Mouse (Mus musculus) heart, embryonic 14.5 days (tissue): ENCODE data around the gene Lca5l. TPM values are rescaled to one million over a fixed set of nuclear protein-coding genes. Genes with fewer than 3 reads are reported as not detected.
A peak's percentile ranks its signal among the peaks of the same experiment; 100 is the strongest.

Source experiments
- ATAC-seq: fragments of 200-750 bp; cut with Nextera tagmentation; 2 replicates; pipeline ENCODE4 v1.8.0; 2017; ENCODE audit warnings: low read depth, moderate TSS enrichment; ENCODE audit not compliant: insufficient number of reproducible peaks, insufficient read depth, low FRiP score
- H3K27ac ChIP-seq, 2 experiments: fragments of 200-500 bp in 1 of 2; fragments of 300-500 bp in 1 of 2; sonication (generic) in 1 of 2; replicated peaks in 1 of 2; 2 replicates each; pipeline ENCODE4 v1.5.1; 2012 to 2014; ENCODE audit warnings: low read depth in 2 of 2, low read length in 2 of 2, control low read depth in 1 of 2, mild to moderate bottlenecking in 1 of 2, mixed read lengths in 1 of 2; ENCODE audit not compliant: control insufficient read depth in 1 of 2, insufficient read depth in 1 of 2
- H3K27me3 ChIP-seq: fragments of 300-500 bp; sonication (generic); 2 replicates; pipeline ENCODE4 v1.6.1; 2014; ENCODE audit warnings: mild to moderate bottlenecking, low read length, control low read depth; ENCODE audit not compliant: control insufficient read depth, insufficient read depth
- H3K36me3 ChIP-seq: fragments of 300-500 bp; sonication (generic); 2 replicates; pipeline ENCODE4 v1.6.1; 2014; ENCODE audit warnings: mild to moderate bottlenecking, control low read depth, low read length, mixed read lengths; ENCODE audit not compliant: control insufficient read depth, insufficient read depth
- H3K4me1 ChIP-seq, 2 experiments: fragments of 200-500 bp in 1 of 2; fragments of 300-500 bp in 1 of 2; sonication (generic) in 1 of 2; 2 replicates each; pipeline ENCODE4 v1.6.1; 2012 to 2014; ENCODE audit warnings: low read length in 2 of 2, control low read depth in 1 of 2, mixed read lengths in 1 of 2; ENCODE audit not compliant: control insufficient read depth in 2 of 2, insufficient read depth in 2 of 2
- H3K4me2 ChIP-seq: fragments of 300-500 bp; sonication (generic); 2 replicates; pipeline ENCODE4 v1.6.1; 2014; ENCODE audit warnings: mild to moderate bottlenecking, low read length
- H3K4me3 ChIP-seq, 2 experiments: fragments of 200-500 bp in 1 of 2; fragments of 300-500 bp in 1 of 2; sonication (generic) in 1 of 2; 2 replicates each; pipeline ENCODE4 v1.5.1; 2012 to 2014; ENCODE audit warnings: low read length in 2 of 2, mild to moderate bottlenecking in 2 of 2, control low read depth in 1 of 2, low read depth in 1 of 2, moderate library complexity in 1 of 2; ENCODE audit not compliant: control insufficient read depth in 1 of 2, insufficient read depth in 1 of 2
- H3K9ac ChIP-seq: fragments of 300-500 bp; sonication (generic); 2 replicates; pipeline ENCODE4 v1.6.1; 2014; ENCODE audit warnings: mild to moderate bottlenecking, low read length
- H3K9me3 ChIP-seq: fragments of 300-500 bp; sonication (generic); 2 replicates; pipeline ENCODE4 v1.6.1; 2016; ENCODE audit warnings: low read length, control low read depth; ENCODE audit not compliant: control insufficient read depth
- WGBS: fragments of 180-500 bp; shearing (Covaris S2); extraction: QIAGEN DNeasy Blood & Tissue Kit; methylation state at CpG from one replicate; pipeline ENCODE4 v1.1.7; 2014; 5-methylcytosine and 5-hydroxymethylcytosine counted together
- polyA plus RNA-seq: library from polyadenylated mRNA; unstranded; fragments of >200 nt; fragmentation: Nextera tagmentation; extraction: Ambion mirVana; gene quantifications from 2 replicates; pipeline ENCODE4 v1.2.1, GENCODE M21; 2014

Gene Lca5l
- 1.8 and 2.0 TPM in 2 replicates for polyA plus RNA-seq

- peak within 1 kb of the TSS; percentile 76 for H3K4me2 ChIP-seq
- H3K27ac ChIP-seq = peak within 1 kb of the TSS; percentile 77 to 94
- WGBS = 1% methylated on average over 77 of the region's 77 CpGs
- H3K9ac ChIP-seq = peak within 1 kb of the TSS; percentile 76
- H3K36me3 ChIP-seq = no peaks in the 10 kb centered on the region
- peak; percentile 96 for ATAC-seq
- H3K27me3 ChIP-seq = no peaks in the 10 kb centered on the region
- H3K4me1 ChIP-seq = peaks cover 3% of the 10 kb centered on the region in 2 experiments; a peak in 1 of 4 replicates
- H3K9me3 ChIP-seq = no peaks in the 10 kb centered on the region
- H3K4me3 ChIP-seq = peak within 1 kb of the TSS; percentile 73 to 95
These were observed at the start of gene Lca5l for GRCm38 (mm10) chr16:96191531-96192506. Lca5l (minus strand) TSS chr16:96192271.

GRCm38 (mm10) chr16:96235366-96235970 lies 43.4 kb upstream of the Lca5l start, which contains the start of gene B3galt5:
B3galt5 (plus strand) TSS chr16:96235801.
- Histone ChIP-seq H3K4me3 (no peak within 1 kb of the TSS), H3K27ac (no peak within 1 kb of the TSS), H3K9ac (no peak within 1 kb of the TSS), H3K36me3 (no peaks in the 10 kb centered on the region), H3K4me2 (no peak within 1 kb of the TSS), H3K4me1 (no peaks in the 10 kb centered on the region), H3K9me3 (no peaks in the 10 kb centered on the region), H3K27me3 (no peaks in the 10 kb centered on the region)
- WGBS = 78% methylated on average over 17 of the region's 17 CpGs
- ATAC-seq = no peak

- WGBS = 80% methylated on average over 8 of the region's 8 CpGs
- Histone ChIP-seq H3K27me3 (no peaks in the 10 kb centered on the region), H3K4me2 (no peak overlapping the region), H3K36me3 (no peaks in the 10 kb centered on the region), H3K4me3 (no peak overlapping the region), H3K27ac (no peak overlapping the region), H3K9ac (no peak overlapping the region), H3K9me3 (no peaks in the 10 kb centered on the region), H3K4me1 (peaks cover 0 to under 1% of the 10 kb centered on the region in 2 experiments; a peak in 1 of 4 replicates)
- no peak for ATAC-seq
These were observed 41.9 kb upstream of the Lca5l start for GRCm38 (mm10) chr16:96233996-96234395.

GRCm38 (mm10) chr16:96231974-96232373 lies 39.9 kb upstream of the Lca5l start:
- no peak overlapping the region for H3K4me3 ChIP-seq
- H3K9ac ChIP-seq = no peak overlapping the region
- no peaks in the 10 kb centered on the region for H3K9me3 ChIP-seq
- peaks cover 0 to 5% of the 10 kb centered on the region in 2 experiments; a peak in 1 of 4 replicates for H3K4me1 ChIP-seq
- H3K4me2 ChIP-seq = no peak overlapping the region
- H3K36me3 ChIP-seq = peaks cover 19% of the 10 kb centered on the region
- ATAC-seq = no peak
- H3K27me3 ChIP-seq = no peaks in the 10 kb centered on the region
- H3K27ac ChIP-seq = no peak overlapping the region
- WGBS = 76% methylated on average over 7 of the region's 8 CpGs

GRCm38 (mm10) chr16:96231251-96231650 lies 39.2 kb upstream of the Lca5l start:
- Histone ChIP-seq H3K4me1 (peaks cover 0 to 5% of the 10 kb centered on the region in 2 experiments; a peak in 1 of 4 replicates), H3K4me2 (no peak overlapping the region), H3K9ac (no peak overlapping the region), H3K4me3 (no peak overlapping the region), H3K9me3 (no peaks in the 10 kb centered on the region), H3K27ac (no peak overlapping the region), H3K36me3 (peaks cover 26% of the 10 kb centered on the region), H3K27me3 (no peaks in the 10 kb centered on the region)
- no peak for ATAC-seq
- 89% methylated on average over 4 of the region's 4 CpGs for WGBS

GRCm38 (mm10) chr16:96230411-96230810 lies 38.3 kb upstream of the Lca5l start:
- WGBS = 30% methylated on average over 11 of the region's 11 CpGs
- ATAC-seq = no peak
- H3K27me3 ChIP-seq = no peaks in the 10 kb centered on the region
- no peak overlapping the region for H3K9ac ChIP-seq
- no peaks in the 10 kb centered on the region for H3K9me3 ChIP-seq
- H3K4me1 ChIP-seq = peaks cover 0 to 5% of the 10 kb centered on the region in 2 experiments; a peak in 1 of 4 replicates
- no peak overlapping the region for H3K4me2 ChIP-seq
- H3K27ac ChIP-seq = no peak overlapping the region
- peaks cover 35% of the 10 kb centered on the region for H3K36me3 ChIP-seq
- H3K4me3 ChIP-seq = no peak overlapping the region

GRCm38 (mm10) chr16:96229044-96229555 lies 37.0 kb upstream of the Lca5l start:
- H3K9me3 ChIP-seq = no peaks in the 10 kb centered on the region
- peaks cover 48% of the 10 kb centered on the region for H3K36me3 ChIP-seq
- no peak overlapping the region for H3K4me3 ChIP-seq
- H3K4me2 ChIP-seq = no peak overlapping the region
- no peak overlapping the region for H3K9ac ChIP-seq
- ATAC-seq = peak; percentile 64; the same call in 1 of the 2 replicates
- peak overlapping the region in 1 of 2 experiments; percentile 2; a peak in 1 of 4 replicates for H3K27ac ChIP-seq
- no peaks in the 10 kb centered on the region for H3K27me3 ChIP-seq
- 40% methylated on average over 8 of the region's 8 CpGs for WGBS
- H3K4me1 ChIP-seq = peaks cover 0 to 5% of the 10 kb centered on the region in 2 experiments; a peak in 1 of 4 replicates
